Mouse (Mus musculus) adrenal gland, postnatal 25 days (tissue): ENCODE measurements around the gene 1700021F05Rik. TPM values are rescaled to one million over a fixed set of nuclear protein-coding genes. Genes with fewer than 3 reads are reported as not detected.

Source experiments
- DNase-seq: peaks from one replicate; pipeline ENCODE4 v3.0.0; 2021; ENCODE audit warnings: mixed read lengths
- long read RNA-seq: library from polyadenylated mRNA; stranded (forward); transcript quantifications from one replicate; pipeline ENCODE4 v2.0.0, GENCODE M21; 2021
- total RNA-seq: library from RNA; stranded (reverse); gene quantifications from 2 replicates; pipeline ENCODE4 v1.2.3, GENCODE M21; 2021

Gene 1700021F05Rik
- total RNA-seq = 74.7 and 90.2 TPM in 2 replicates
- long read RNA-seq, transcript 1700021F05Rik-202 (4 exons, 860 nt) = major isoform, 43 of 60 reads
- long read RNA-seq, partial matches to known transcripts = 12 of 60 reads
- long read RNA-seq, other reads (novel, unspliced or antisense) = 3 of 60 reads

GRCm38 (mm10) chr10:43540442-43541152, at the start of gene 1700021F05Rik:
TSS of gene 1700021F05Rik (minus strand) at chr10:43540994.
- DNase-seq = peak; percentile 96

GRCm38 (mm10) chr10:43588470-43589177, 47.8 kb upstream of the 1700021F05Rik start:
- DNase-seq = no peak

- no peak for DNase-seq
Observed at GRCm38 (mm10) chr10:43584538-43584937, 43.7 kb upstream of the 1700021F05Rik start.

- no peak for DNase-seq
Observed at GRCm38 (mm10) chr10:43581260-43581659, 40.5 kb upstream of the 1700021F05Rik start.

GRCm38 (mm10) chr10:43580649-43581078, 39.9 kb upstream of the 1700021F05Rik start:
- peak; percentile 21 for DNase-seq

- DNase-seq = peak; percentile 40
Observed at GRCm38 (mm10) chr10:43579381-43580261, 38.8 kb upstream of the 1700021F05Rik start.

- peak; percentile 72 for DNase-seq
Observed at GRCm38 (mm10) chr10:43578754-43579380, 38.1 kb upstream of the 1700021F05Rik start.

- DNase-seq = peak; percentile 68
Observed at GRCm38 (mm10) chr10:43578366-43578753, 37.6 kb upstream of the 1700021F05Rik start.

- no peak for DNase-seq
Observed at GRCm38 (mm10) chr10:43577997-43578331, 37.2 kb upstream of the 1700021F05Rik start, which contains the start of gene Cd24a. TSS of gene Cd24a (plus strand) at chr10:43578284.

GRCm38 (mm10) chr10:43577299-43577996, 36.7 kb upstream of the 1700021F05Rik start:
- peak; percentile 33 for DNase-seq

GRCm38 (mm10) chr10:43574956-43575355, 34.2 kb upstream of the 1700021F05Rik start:
- DNase-seq = peak; percentile 81

GRCm38 (mm10) chr10:43574352-43574751, 33.6 kb upstream of the 1700021F05Rik start:
- no peak for DNase-seq

GRCm38 (mm10) chr10:43561311-43561710, 20.5 kb upstream of the 1700021F05Rik start:
- no peak for DNase-seq

- no peak for DNase-seq
Observed at GRCm38 (mm10) chr10:43560765-43561164, 20.0 kb upstream of the 1700021F05Rik start.

- no peak for DNase-seq
Observed at GRCm38 (mm10) chr10:43559313-43559712, 18.5 kb upstream of the 1700021F05Rik start.

- no peak for DNase-seq
Observed at GRCm38 (mm10) chr10:43557630-43558165, 16.9 kb upstream of the 1700021F05Rik start.

GRCm38 (mm10) chr10:43551388-43551787, 10.6 kb upstream of the 1700021F05Rik start:
- no peak for DNase-seq

GRCm38 (mm10) chr10:43550923-43551322, 10.1 kb upstream of the 1700021F05Rik start:
- DNase-seq = no peak

- DNase-seq = no peak
Observed at GRCm38 (mm10) chr10:43549411-43549810, 8.6 kb upstream of the 1700021F05Rik start.

- DNase-seq = no peak
Observed at GRCm38 (mm10) chr10:43541153-43541544, 355 bp upstream of the 1700021F05Rik start.
